ENCODE assay signal across 17 mouse cellular contexts in the genomic region with DNA sequence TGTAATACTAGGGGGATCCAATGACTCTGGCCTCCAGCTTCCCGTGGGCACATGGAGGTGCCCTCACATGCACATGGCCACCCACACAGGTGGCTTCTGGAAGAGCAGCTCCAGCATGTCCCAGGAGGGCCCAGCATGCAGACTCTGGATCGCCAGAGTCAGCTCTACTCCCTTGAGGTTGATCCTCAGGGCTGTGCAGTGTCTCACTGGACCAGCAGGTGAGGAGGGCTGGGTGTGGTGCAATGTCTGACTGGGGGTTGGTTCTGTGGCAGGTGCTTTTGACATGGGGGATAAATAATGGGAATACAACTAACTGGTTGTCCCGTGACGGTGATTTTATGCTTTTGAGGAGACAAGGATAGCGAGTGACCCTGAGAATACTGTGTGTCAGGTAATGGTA. TPM values are rescaled to one million over a fixed set of nuclear protein-coding genes. Genes with fewer than 3 reads are reported as not detected.
DNase-seq lines count a peak whose midpoint lies in the region; ATAC-seq and TF ChIP-seq lines count a peak whose summit lies in the region.
"Had no signal": no experiment of that assay in that cellular context is flagged by ENCODE, and none has a peak within 500 bp of the region (broad histone marks: within the 10 kb centered on the region; RNA-seq: fewer than 3 reads in every experiment).

No protein-coding gene starts in this region.

- dilution Hi-C loops in CH12.LX (cut with MboI; ENCODE audit: extremely low pct_ligation_motif_present, extremely low pct_unique_long_range_greater_than_20kb, low sequenced_read_pairs), result no loop called here

- WGBS in cerebellum, adult 2 months, result 58% methylated on average over 5 of the region's 5 CpGs
- 72% methylated on average over 5 of the region's 5 CpGs for WGBS in liver, embryonic 14.5 days (ENCODE audit: insufficient replicate concordance)
- 77% methylated on average over 5 of the region's 5 CpGs for WGBS in intestine, postnatal 0 days

- no peaks in the 10 kb centered on the region for H3K36me3 ChIP-seq in liver, embryonic 14.5 days (replicated peaks; ENCODE audit: control insufficient read depth, insufficient read depth, low read depth)
- peaks cover 9 to 23% of the 10 kb centered on the region in 2 experiments for H3K36me3 ChIP-seq in CH12.LX (replicated peaks in 1 of 2; ENCODE audit: control insufficient read depth in 1 of 2, insufficient read depth in 1 of 2, low read length in 1 of 2)
- H3K36me3 ChIP-seq in intestine, postnatal 0 days (ENCODE audit: control insufficient read depth, insufficient read depth), result no peaks in the 10 kb centered on the region; the same call in 1 of the 2 replicates

- DNase-seq in cerebellum, adult 2 months, result no peak
- DNase-seq in cerebellum, postnatal 4 days (ENCODE audit: low spot score in 2 of 2), result no peak
- no peak for DNase-seq in liver, embryonic 14.5 days (ENCODE audit: low read depth in 3 of 3, low spot score in 3 of 3)
- DNase-seq in liver (no peak), CH12.LX (ENCODE audit: extremely low read depth) (no peak)
- DNase-seq in kidney, adult 8-10 months, result no peak
- DNase-seq in adrenal gland, adult 8-10 months, result no peak
- DNase-seq: adrenal gland, postnatal 10 days; cerebellum, postnatal 10 days; gastrocnemius, postnatal 36 days; kidney, adult 11 months; kidney, postnatal 10 days; lung, postnatal 14 days had no signal

- no peak for TF ChIP-seq CTCF in cerebellum, adult 2 months (IDR thresholded peaks at IDR 0.05; ENCODE audit: borderline replicate concordance, insufficient read depth, low read depth, low read length)
- 0 out of 2 replicates have a peak, but pooled peaks have one; percentile 6 for TF ChIP-seq CTCF in liver, embryonic 14.5 days (IDR thresholded peaks at IDR 0.05; ENCODE audit: low read depth)
- no peak for TF ChIP-seq CTCF in CH12.LX (conservative IDR thresholded peaks at IDR 0.05 in 1 of 2, IDR thresholded peaks at IDR 0.05 in 1 of 2; ENCODE audit: low read depth in 2 of 2, low read length in 2 of 2)
- TF ChIP-seq CTCF in intestine, postnatal 0 days (IDR thresholded peaks at IDR 0.05; ENCODE audit: low read depth), result 0 out of 2 replicates have a peak, but pooled peaks have one; percentile 11

- H3K27ac ChIP-seq in cerebellum, adult 2 months (ENCODE audit: insufficient read depth, low read length), result peak overlapping the region; percentile 62
- H3K27ac ChIP-seq in liver, embryonic 14.5 days, result no peak overlapping the region
- no peak overlapping the region for H3K27ac ChIP-seq in CH12.LX (ENCODE audit: insufficient read depth, low read depth)
- no peak overlapping the region for H3K27ac ChIP-seq in intestine, postnatal 0 days (ENCODE audit: low read depth, low read length)
- H3K27ac ChIP-seq: forebrain, embryonic 13.5 days; layer of hippocampus, adult 2 months had no signal

- in situ Hi-C loops in CH12.LX (cut with MboI; ENCODE audit: low pct_ligation_motif_present, low pct_unique_long_range_greater_than_20kb, low sequenced_read_pairs), result loop anchor here (5.0 kb wide), 1 partner anchor 36 kb away; no protein-coding TSS in a partner anchor

- no peak for TF ChIP-seq EP300 in liver, embryonic 14.5 days (IDR thresholded peaks at IDR 0.05; ENCODE audit: low read depth)
- TF ChIP-seq EP300 in CH12.LX (IDR thresholded peaks at IDR 0.05; ENCODE audit: low read length), result no peak

- no peak for ATAC-seq in liver, embryonic 14.5 days (ENCODE audit: insufficient read depth)
- no peak for ATAC-seq in intestine, postnatal 0 days
- ATAC-seq: forebrain, embryonic 13.5 days had no signal

- TF ChIP-seq RAD21 in CH12.LX (IDR thresholded peaks at IDR 0.05; ENCODE audit: low read depth, low read length), result no peak

- H3K4me3 ChIP-seq in cerebellum, adult 2 months (replicated peaks; ENCODE audit: insufficient read depth, low read depth, low read length), result no peak overlapping the region
- no peak overlapping the region for H3K4me3 ChIP-seq in liver, embryonic 14.5 days (ENCODE audit: insufficient read depth in 1 of 2, low read depth in 2 of 2, low read length in 2 of 2)
- no peak overlapping the region for H3K4me3 ChIP-seq in CH12.LX (replicated peaks in 1 of 3; ENCODE audit: low read depth in 2 of 3, low read length in 2 of 3, poor library complexity in 1 of 3)
- H3K4me3 ChIP-seq in intestine, postnatal 0 days (ENCODE audit: low read depth, low read length), result no peak overlapping the region
- H3K4me3 ChIP-seq: forebrain, embryonic 13.5 days; hindbrain, embryonic 12.5 days; layer of hippocampus, adult 2 months had no signal

- no peaks in the 10 kb centered on the region for H3K9me3 ChIP-seq in liver, embryonic 14.5 days (ENCODE audit: control insufficient read depth, low read length)
- no peaks in the 10 kb centered on the region for H3K9me3 ChIP-seq in CH12.LX (replicated peaks; ENCODE audit: low read length)
- no peaks in the 10 kb centered on the region for H3K9me3 ChIP-seq in intestine, postnatal 0 days (ENCODE audit: control insufficient read depth)
- H3K9me3 ChIP-seq: forebrain, embryonic 13.5 days; hindbrain, embryonic 12.5 days had no signal

- H3K79me2 ChIP-seq in CH12.LX (replicated peaks; ENCODE audit: control insufficient read depth, extremely low read depth, insufficient read depth, poor library complexity, severe bottlenecking), result 0 out of 2 replicates have a peak, but pooled peaks cover 4% of the 10 kb centered on the region

- no peak for TF ChIP-seq POLR2A in cerebellum, adult 2 months (IDR thresholded peaks at IDR 0.05; ENCODE audit: borderline replicate concordance, insufficient read depth, low read length)
- TF ChIP-seq POLR2A in CH12.LX (IDR thresholded peaks at IDR 0.05; ENCODE audit: low read depth, low read length), result no peak

- no peaks in the 10 kb centered on the region for H3K27me3 ChIP-seq in cerebellum, adult 2 months (ENCODE audit: control insufficient read depth, insufficient read depth, low read length)
- no peaks in the 10 kb centered on the region for H3K27me3 ChIP-seq in liver, embryonic 14.5 days (ENCODE audit: control insufficient read depth, insufficient read depth, low read length)
- no peaks in the 10 kb centered on the region for H3K27me3 ChIP-seq in CH12.LX (replicated peaks)
- no peaks in the 10 kb centered on the region for H3K27me3 ChIP-seq in intestine, postnatal 0 days (replicated peaks; ENCODE audit: control insufficient read depth, insufficient read depth, low read length)
- H3K27me3 ChIP-seq: forebrain, embryonic 13.5 days; hindbrain, embryonic 12.5 days had no signal

- no peak overlapping the region for H3K9ac ChIP-seq in liver, embryonic 14.5 days (replicated peaks)
- no peak overlapping the region for H3K9ac ChIP-seq in CH12.LX (ENCODE audit: insufficient read depth, low read depth)
- H3K9ac ChIP-seq in intestine, postnatal 0 days (ENCODE audit: low read depth, low read length), result no peak overlapping the region
- H3K9ac ChIP-seq: forebrain, embryonic 13.5 days; hindbrain, embryonic 12.5 days had no signal

- H3K4me2 ChIP-seq in liver, embryonic 14.5 days (ENCODE audit: low read depth), result no peak overlapping the region
- H3K4me2 ChIP-seq in CH12.LX (ENCODE audit: insufficient read depth, low read depth, poor library complexity, severe bottlenecking), result no peak overlapping the region
- H3K4me2 ChIP-seq in intestine, postnatal 0 days (replicated peaks; ENCODE audit: low read depth), result no peak overlapping the region
- H3K4me2 ChIP-seq: forebrain, embryonic 13.5 days; hindbrain, embryonic 12.5 days had no signal

- peaks cover 89% of the 10 kb centered on the region for H3K4me1 ChIP-seq in cerebellum, adult 2 months (ENCODE audit: control insufficient read depth, insufficient read depth, low read length)
- peaks cover 54 to 67% of the 10 kb centered on the region in 2 experiments for H3K4me1 ChIP-seq in liver, embryonic 14.5 days (replicated peaks; ENCODE audit: control insufficient read depth in 2 of 2, insufficient read depth in 2 of 2, low read length in 1 of 2)
- H3K4me1 ChIP-seq in CH12.LX (ENCODE audit: control insufficient read depth in 1 of 2, insufficient read depth in 2 of 2), result peaks cover 51 to 98% of the 10 kb centered on the region in 2 experiments
- peaks cover 25% of the 10 kb centered on the region for H3K4me1 ChIP-seq in intestine, postnatal 0 days (replicated peaks; ENCODE audit: control insufficient read depth, insufficient read depth, low read length)

TF ChIP-seq in CH12.LX, 34 proteins besides CTCF, POLR2A, EP300 and RAD21:
- TF ChIP-seq CHD1 (IDR thresholded peaks at IDR 0.05; ENCODE audit: low read depth, low read length) (no peak), HCFC1 (IDR thresholded peaks at IDR 0.05; ENCODE audit: low read depth, low read length) (no peak), SIN3A (IDR thresholded peaks at IDR 0.05; ENCODE audit: low read length) (no peak), NRF1 (IDR thresholded peaks at IDR 0.05; ENCODE audit: low read depth, low read length) (no peak), BHLHE40 (IDR thresholded peaks at IDR 0.05; ENCODE audit: low read depth, low read length) (peak; percentile 10; the same call in 1 of the 2 replicates)

RNA-seq across cellular contexts. Expression of a gene that starts 59.7 kb away (rescaled TPM):
- 63.7 and 72.5 TPM in 2 replicates for polyA plus RNA-seq in cerebellum, adult 2 months (2012; rRNA removed)
- polyA plus RNA-seq in liver, embryonic 14.5 days (2012; rRNA removed), result 3.4 and 3.6 TPM in 2 replicates
- 4.0 and 4.6 TPM in 2 replicates for polyA plus RNA-seq in liver, embryonic 14.5 days (2014; fragmentation: Nextera tagmentation; extraction: Ambion mirVana)
- total RNA-seq in CH12.LX (2012; rRNA removed) (9.6 and 11.1 TPM in 2 replicates), CH12.LX (2014; rRNA removed) (2.0 and 3.7 TPM in 2 replicates)
- 31.9 and 45.8 TPM in 2 replicates for polyA plus RNA-seq in CH12.LX (2012; ENCODE audit: insufficient read length, low read depth)
- polyA plus RNA-seq in intestine, postnatal 0 days (2015; fragmentation: Nextera tagmentation; extraction: Ambion mirVana), result 12.4 and 13.5 TPM in 2 replicates
- 100 to 1,000 TPM in 2 of 4 experiments, 10 to 100 TPM in 2; 90.3 to 192 (median 125) TPM for total RNA-seq in adrenal gland, adult 8-10 months (2022)

Comparison
In these comparisons a context has a peak if more than half of its experiments do, and no peak if none do; other contexts are left out.
1. CTCF ChIP-seq: peak in liver, embryonic 14.5 days (single experiment) and intestine, postnatal 0 days (single experiment); none in cerebellum, adult 2 months (single experiment) and CH12.LX (0 of 2).